Mouse (Mus musculus) kidney, postnatal 0 days (tissue): ENCODE results near the gene Zfp706. TPM values are rescaled to one million over a fixed set of nuclear protein-coding genes. Genes with fewer than 3 reads are reported as not detected.

Experiments
- ATAC-seq: fragments of 200-750 bp; cut with Nextera tagmentation; replicated peaks from 2 replicates; pipeline ENCODE4 v1.8.0; 2017; ENCODE audit warnings: low read depth, moderate number of reproducible peaks, moderate TSS enrichment, moderate library complexity; ENCODE audit not compliant: low FRiP score
- DNase-seq: peaks from one replicate; pipeline ENCODE4 v3.0.0-alpha.2; 2016; ENCODE audit warnings: low spot score
- H3K27ac ChIP-seq: fragments of 300-500 bp; sonication (generic); 2 replicates; pipeline ENCODE4 v1.5.1; 2014; ENCODE audit warnings: mild to moderate bottlenecking
- H3K27me3 ChIP-seq: fragments of 300-500 bp; sonication (generic); 2 replicates; pipeline ENCODE4 v1.6.1; 2014; ENCODE audit warnings: low read length, mixed read lengths; ENCODE audit not compliant: insufficient read depth
- H3K36me3 ChIP-seq: fragments of 300-500 bp; sonication (generic); 2 replicates; pipeline ENCODE4 v1.6.1; 2014; ENCODE audit warnings: low read length, mixed read lengths; ENCODE audit not compliant: insufficient read depth
- H3K4me1 ChIP-seq: fragments of 300-500 bp; sonication (generic); replicated peaks from 2 replicates; pipeline ENCODE4 v1.6.1; 2014; ENCODE audit warnings: antibody characterized with exemption, low read length, mixed read lengths; ENCODE audit not compliant: insufficient read depth
- H3K4me2 ChIP-seq: fragments of 300-500 bp; sonication (generic); 2 replicates; pipeline ENCODE4 v1.6.1; 2014; ENCODE audit warnings: mild to moderate bottlenecking, low read length, moderate library complexity, mixed read lengths
- H3K4me3 ChIP-seq: fragments of 300-500 bp; sonication (generic); replicated peaks from 2 replicates; pipeline ENCODE4 v1.5.1; 2014; ENCODE audit warnings: low read depth, low read length
- H3K9ac ChIP-seq: fragments of 300-500 bp; sonication (generic); 2 replicates; pipeline ENCODE4 v1.6.1; 2014; ENCODE audit warnings: low read depth, low read length
- H3K9me3 ChIP-seq: fragments of 300-500 bp; sonication (generic); replicated peaks from 2 replicates; pipeline ENCODE4 v1.6.1; 2016; ENCODE audit warnings: low read length, inconsistent platforms, mixed read lengths
- CTCF ChIP-seq: IDR thresholded peaks from 2 replicates; pipeline ENCODE4 v1.5.1; 2016; ENCODE audit warnings: antibody characterized with exemption, low read depth, mild to moderate bottlenecking, moderate library complexity
- WGBS: fragments of 180-500 bp; shearing (Covaris S2); extraction: QIAGEN DNeasy Blood & Tissue Kit; methylation state at CpG from one replicate; pipeline ENCODE4 v1.1.7; 2014; 5-methylcytosine and 5-hydroxymethylcytosine counted together
- polyA plus RNA-seq: library from polyadenylated mRNA; unstranded; fragments of >200 nt; fragmentation: Nextera tagmentation; extraction: Ambion mirVana; gene quantifications from 2 replicates; pipeline ENCODE4 v1.2.1, GENCODE M21; 2015

Gene Zfp706
- polyA plus RNA-seq, 1 experiment from 2014 or later: 509 TPM

DNA sequence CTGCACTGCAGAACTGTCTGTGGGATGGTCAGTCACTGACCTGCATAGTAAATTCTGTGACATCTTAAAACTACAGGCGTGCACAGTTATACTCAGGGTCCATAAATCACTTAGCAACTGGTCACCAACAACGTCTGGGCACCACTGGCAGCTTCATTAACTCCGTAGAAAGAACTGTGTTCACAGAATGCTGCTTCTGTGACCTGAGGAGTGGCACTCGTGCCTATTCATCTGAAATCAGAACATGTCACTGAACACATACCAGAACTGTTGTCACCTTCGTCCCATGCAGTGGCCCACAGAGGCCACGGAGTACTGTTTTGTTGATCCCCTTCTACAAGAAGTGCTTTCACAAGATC, 22.0 kb downstream of the Zfp706 start:
- Histone ChIP-seq H3K4me2 (no peak overlapping the region), H3K4me3 (no peak overlapping the region), H3K27ac (no peak overlapping the region), H3K4me1 (no peaks in the 10 kb centered on the region), H3K9me3 (no peaks in the 10 kb centered on the region), H3K36me3 (no peaks in the 10 kb centered on the region), H3K27me3 (no peaks in the 10 kb centered on the region), H3K9ac (no peak overlapping the region)
- WGBS: 23% methylated on average over 6 of the region's 6 CpGs
- ATAC-seq: peak; percentile 47; the same call in 1 of the 2 replicates
- TF ChIP-seq CTCF: no peak
- DNase-seq: peak; percentile 68

- no peak overlapping the region for H3K4me3 ChIP-seq
- WGBS: 18% methylated on average over 1 of the region's 1 CpGs
- ATAC-seq: peak; percentile 40; the same call in 1 of the 2 replicates
- H3K9ac ChIP-seq: no peak overlapping the region
- no peak overlapping the region for H3K27ac ChIP-seq
- H3K4me1 ChIP-seq: 0 out of 2 replicates have a peak, but pooled peaks cover 2% of the 10 kb centered on the region
- TF ChIP-seq CTCF: no peak
- no peaks in the 10 kb centered on the region for H3K9me3 ChIP-seq
- H3K36me3 ChIP-seq: no peaks in the 10 kb centered on the region
- peak; percentile 47 for DNase-seq
- H3K27me3 ChIP-seq: no peaks in the 10 kb centered on the region
- H3K4me2 ChIP-seq: no peak overlapping the region
These were observed 22.5 kb downstream of the Zfp706 start for GRCm38 (mm10) chr15:36984921-36985566.

DNA sequence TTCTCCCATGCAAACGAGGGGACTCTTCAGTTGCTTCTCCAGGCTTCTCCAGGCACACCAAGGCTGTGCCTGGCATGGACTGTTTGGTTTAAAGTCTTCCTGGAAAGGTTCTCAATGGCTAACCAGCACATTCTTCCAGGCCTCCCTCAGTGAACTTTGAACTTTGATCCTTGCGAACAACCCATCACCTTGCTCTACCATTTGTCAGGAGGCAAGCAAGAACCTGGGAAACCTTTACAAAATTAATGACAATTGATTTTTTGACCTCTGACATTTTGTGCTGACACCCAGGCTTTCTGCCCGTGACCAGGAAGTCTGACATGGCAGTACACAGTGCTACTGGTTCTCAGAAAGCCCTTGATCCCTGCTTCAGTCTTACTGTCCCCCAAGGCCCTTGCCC, 24.1 kb downstream of the Zfp706 start:
- H3K4me1 ChIP-seq: 0 out of 2 replicates have a peak, but pooled peaks cover 5% of the 10 kb centered on the region
- no peaks in the 10 kb centered on the region for H3K36me3 ChIP-seq
- DNase-seq (no peak), ATAC-seq (peak; percentile 27)
- H3K9me3 ChIP-seq: no peaks in the 10 kb centered on the region
- no peaks in the 10 kb centered on the region for H3K27me3 ChIP-seq
- H3K9ac ChIP-seq: no peak overlapping the region
- no peak overlapping the region for H3K4me2 ChIP-seq
- 57% methylated on average over 3 of the region's 3 CpGs for WGBS
- TF ChIP-seq CTCF: no peak
- peak overlapping the region; percentile 25; the same call in 1 of the 2 replicates for H3K27ac ChIP-seq
- no peak overlapping the region for H3K4me3 ChIP-seq

GRCm38 (mm10) chr15:36980238-36980637, 27.3 kb downstream of the Zfp706 start:
- H3K27ac ChIP-seq: no peak overlapping the region
- H3K36me3 ChIP-seq: no peaks in the 10 kb centered on the region
- peak overlapping the region; percentile 23; the same call in 1 of the 2 replicates for H3K9ac ChIP-seq
- H3K4me1 ChIP-seq: 0 out of 2 replicates have a peak, but pooled peaks cover 5% of the 10 kb centered on the region
- ATAC-seq (no peak), DNase-seq (no peak)
- peak overlapping the region; percentile 57 for H3K4me2 ChIP-seq
- H3K9me3 ChIP-seq: no peaks in the 10 kb centered on the region
- H3K4me3 ChIP-seq: peak overlapping the region; percentile 26; the same call in 1 of the 2 replicates
- TF ChIP-seq CTCF: no peak
- no peaks in the 10 kb centered on the region for H3K27me3 ChIP-seq
- 48% methylated on average over 8 of the region's 8 CpGs for WGBS

DNA sequence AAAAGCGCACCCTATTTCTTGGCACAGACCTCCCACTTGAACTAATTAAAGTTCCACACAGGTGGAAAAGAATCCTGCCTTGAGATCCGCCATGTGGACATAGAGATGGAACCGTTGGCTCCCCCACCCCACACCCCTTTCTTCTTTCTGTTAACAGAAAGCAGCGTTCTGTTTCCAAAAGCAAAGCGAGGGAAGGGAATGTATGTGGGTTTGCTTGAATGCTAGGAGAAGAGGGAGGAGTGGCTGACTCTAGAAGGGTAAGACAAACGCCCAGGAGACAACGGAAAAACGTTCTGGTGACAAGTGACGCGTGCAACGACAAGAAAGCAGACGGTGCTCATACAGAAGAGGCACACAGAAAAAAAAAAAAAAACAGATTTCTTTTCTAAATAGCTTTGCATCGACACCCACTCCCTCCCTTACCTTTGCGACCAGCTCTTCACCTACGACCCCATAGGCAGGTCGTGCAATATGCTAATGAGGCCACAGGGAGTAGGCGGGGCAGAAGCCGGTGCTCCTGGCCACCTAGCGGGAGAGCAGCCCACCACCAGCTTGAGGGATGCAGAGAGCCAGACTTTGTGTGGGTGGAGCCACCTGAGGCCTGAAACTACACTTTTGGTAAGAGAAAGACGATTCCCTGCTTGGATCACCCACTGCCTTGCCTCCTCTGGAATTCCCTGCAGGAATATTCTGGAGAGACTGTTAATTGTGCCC, 27.9 kb downstream of the Zfp706 start:
- H3K27ac ChIP-seq: no peak overlapping the region
- no peaks in the 10 kb centered on the region for H3K27me3 ChIP-seq
- no peaks in the 10 kb centered on the region for H3K36me3 ChIP-seq
- H3K9ac ChIP-seq: peak overlapping the region; percentile 23; the same call in 1 of the 2 replicates
- 0 out of 2 replicates have a peak, but pooled peaks cover 5% of the 10 kb centered on the region for H3K4me1 ChIP-seq
- no peaks in the 10 kb centered on the region for H3K9me3 ChIP-seq
- DNase-seq (peak; percentile 84), ATAC-seq (peak; percentile 81)
- TF ChIP-seq CTCF: peak; percentile 74
- H3K4me2 ChIP-seq: peak overlapping the region; percentile 57
- WGBS: 3% methylated on average over 20 of the region's 20 CpGs
- peak overlapping the region; percentile 26 for H3K4me3 ChIP-seq

DNA sequence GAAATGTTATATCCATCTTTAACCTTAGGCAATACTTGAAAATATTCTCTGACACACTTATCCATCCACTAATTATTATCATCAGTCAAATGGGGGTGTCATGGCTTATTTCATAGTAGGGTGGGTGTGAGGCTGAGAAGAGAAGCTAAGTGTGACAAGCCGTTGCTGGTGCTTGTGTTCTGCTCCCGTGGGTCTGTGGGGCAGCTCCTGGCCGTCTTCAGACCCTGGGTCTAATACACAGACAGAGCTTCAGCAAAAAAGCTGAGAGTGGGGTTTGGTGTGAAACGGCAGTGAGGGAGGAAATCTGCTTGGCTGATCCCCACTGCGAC, 28.4 kb downstream of the Zfp706 start:
- peak overlapping the region; percentile 57 for H3K4me2 ChIP-seq
- 26% methylated on average over 5 of the region's 5 CpGs for WGBS
- ATAC-seq (no peak), DNase-seq (no peak)
- H3K27me3 ChIP-seq: no peaks in the 10 kb centered on the region
- no peak overlapping the region for H3K9ac ChIP-seq
- no peak for TF ChIP-seq CTCF
- H3K4me3 ChIP-seq: peak overlapping the region; percentile 26; the same call in 1 of the 2 replicates
- no peaks in the 10 kb centered on the region for H3K36me3 ChIP-seq
- 0 out of 2 replicates have a peak, but pooled peaks cover 5% of the 10 kb centered on the region for H3K4me1 ChIP-seq
- H3K27ac ChIP-seq: no peak overlapping the region
- H3K9me3 ChIP-seq: no peaks in the 10 kb centered on the region
